Mouse (Mus musculus): ENCODE results near the gene Rab3ip. TPM values are rescaled to one million over a fixed set of nuclear protein-coding genes. Genes with fewer than 3 reads are reported as not detected.

Rab3ip gene
- total RNA-seq, 2 experiments from 2014 or later, result 62.0 to 69.2 TPM

DNA sequence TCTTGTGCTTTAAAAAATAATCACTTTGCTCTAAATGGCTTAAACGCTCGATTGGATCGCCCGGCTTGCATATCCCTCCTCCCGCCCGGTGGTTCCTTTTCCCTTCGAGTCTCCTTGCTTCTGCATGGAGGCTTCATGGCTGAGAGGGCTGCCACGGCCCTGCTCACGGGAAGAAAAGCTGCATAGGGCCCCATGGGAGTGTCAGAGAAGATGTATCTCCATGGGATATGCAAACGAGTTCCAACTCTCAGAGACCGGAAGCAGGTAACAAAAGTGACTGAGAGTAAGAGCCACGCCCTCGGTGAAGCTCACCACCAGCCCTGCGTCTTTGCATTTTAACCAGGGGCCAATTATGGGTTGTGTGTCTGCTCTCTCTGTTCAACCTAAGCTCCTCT, 78.6 kb downstream of the Rab3ip start:
- DNase-seq (ENCODE audit: low spot score in 2 of 2), result no peak

DNA sequence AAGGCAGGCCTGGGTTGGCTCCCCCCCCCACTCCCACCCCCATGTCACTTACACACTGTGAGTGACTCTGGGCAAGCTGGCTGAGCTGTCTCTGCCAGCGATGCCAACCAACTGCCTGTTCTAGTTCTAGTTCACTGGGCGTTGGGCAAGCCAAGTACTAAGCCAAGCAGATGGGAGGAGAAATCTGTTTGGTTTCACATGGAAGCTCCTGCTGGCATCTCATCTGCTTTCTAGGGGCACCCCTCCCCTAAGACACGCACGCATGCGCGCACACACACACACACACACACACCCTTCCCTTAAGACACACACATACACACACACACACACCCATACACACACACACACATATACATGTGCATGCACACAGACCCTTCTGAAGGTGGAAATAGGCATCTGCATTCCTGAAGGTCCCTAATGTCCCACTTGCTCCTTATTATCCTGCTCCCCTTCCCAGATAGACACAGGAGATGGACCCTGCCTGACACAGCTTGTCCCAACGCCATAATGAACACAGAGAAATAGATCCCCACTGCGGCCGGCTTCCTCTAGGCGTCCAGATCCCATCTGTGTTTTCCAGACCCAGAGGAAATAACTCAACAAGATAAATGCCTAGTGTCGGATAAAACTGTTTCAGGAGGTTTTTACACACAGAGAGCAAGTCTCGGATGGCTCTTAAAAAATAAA, 79.1 kb downstream of the Rab3ip start:
- peak; percentile 34 to 58 for DNase-seq (ENCODE audit: low spot score in 2 of 2)

DNA sequence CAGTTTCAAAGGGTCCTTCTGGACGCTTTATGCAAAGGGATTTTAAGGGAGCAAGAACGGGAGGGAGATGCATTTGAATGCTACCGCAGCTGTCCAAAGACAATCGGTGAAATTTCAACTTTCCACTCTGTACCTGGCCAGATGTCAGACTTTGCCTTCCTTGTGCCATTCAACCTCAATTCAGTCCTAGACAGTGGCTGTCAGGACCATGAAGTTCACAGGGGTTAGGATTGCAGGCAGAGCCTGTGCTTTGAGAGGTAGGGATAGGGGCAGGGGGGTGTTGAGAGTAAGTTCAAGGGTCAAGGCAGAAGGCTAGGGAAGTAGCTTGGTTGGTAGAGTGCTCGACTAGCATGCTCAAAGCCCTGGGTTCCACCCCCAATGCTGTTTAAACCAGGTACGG, 79.8 kb downstream of the Rab3ip start:
- DNase-seq (ENCODE audit: low spot score in 2 of 2), result peak in 1 of 2 experiments; percentile 25

Other genes with a start within 250 kb of the Rab3ip start
- under 1 TPM; 0.14 to 0.31 TPM for gene Myrfl, start 53.9 kb downstream of the Rab3ip start, total RNA-seq (2021)
- not detected for gene Gm10271, start 21.8 kb upstream of the Rab3ip start, total RNA-seq (2021)
- gene Best3, start 35.5 kb upstream of the Rab3ip start, total RNA-seq (2021), result 1 to 10 TPM; 1.0 to 1.2 TPM
- gene Lrrc10, start 94.6 kb upstream of the Rab3ip start, total RNA-seq (2021), result under 1 TPM in 1 of 2 experiments, not detected in 1; 0.34 TPM
- 100 to 1,000 TPM; 241 to 255 TPM for gene Cct2, start 113.0 kb upstream of the Rab3ip start, total RNA-seq (2021)
- gene Frs2, start 197.8 kb upstream of the Rab3ip start, total RNA-seq (2021), result 10 to 100 TPM; 27.4 to 27.8 TPM

All from layer of hippocampus, postnatal 10 days (tissue).